Mouse (Mus musculus): ENCODE measurements around the gene Bcam. TPM values are rescaled to one million over a fixed set of nuclear protein-coding genes. Genes with fewer than 3 reads are reported as not detected.

Gene Bcam
- polyA plus RNA-seq, 1 experiment = 20.3 TPM

DNA sequence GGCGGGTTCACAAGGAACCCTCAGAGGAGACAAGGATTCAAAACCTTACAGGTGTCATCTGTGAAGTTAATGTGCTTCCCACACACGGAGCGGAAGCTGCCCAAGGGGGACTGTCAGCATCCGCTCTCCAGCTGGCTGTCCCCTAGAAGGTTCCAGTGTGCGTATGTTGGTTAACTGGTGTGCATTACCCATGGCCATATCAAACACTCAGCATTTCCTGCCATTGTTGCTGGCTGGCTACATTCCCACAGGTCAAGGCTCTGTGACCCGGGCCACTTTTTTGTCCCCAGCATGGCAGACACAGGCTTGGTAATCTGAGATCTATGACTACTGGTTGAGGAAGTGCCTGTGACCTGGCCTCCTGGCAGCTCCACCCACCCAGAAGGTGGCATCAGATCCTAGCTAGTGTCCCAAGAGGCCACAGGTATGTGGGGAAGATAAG lies 48.0 kb downstream of the Bcam start:
- H3K36me3 ChIP-seq (ENCODE audit: control insufficient read depth, insufficient read depth, low read length) = peaks cover 52% of the 10 kb centered on the region
- 0 out of 2 replicates have a peak, but pooled peaks cover 4% of the 10 kb centered on the region for H3K4me1 ChIP-seq (ENCODE audit: control insufficient read depth, insufficient read depth, insufficient read length, low read length)
- WGBS = 82% methylated on average over 6 of the region's 6 CpGs
- no peaks in the 10 kb centered on the region for H3K27me3 ChIP-seq (ENCODE audit: control insufficient read depth, insufficient read depth, low read length)
- H3K4me3 ChIP-seq (ENCODE audit: low read depth, low read length) = no peak overlapping the region
- TF ChIP-seq CTCF (IDR thresholded peaks at IDR 0.05; ENCODE audit: extremely low read depth, insufficient read length, insufficient replicate concordance, low read depth, low read length) (no peak), POLR2A (IDR thresholded peaks at IDR 0.05; ENCODE audit: low read depth, low read length) (no peak)
- H3K27ac ChIP-seq (ENCODE audit: insufficient read depth, low read depth, low read length) = no peak overlapping the region

DNA sequence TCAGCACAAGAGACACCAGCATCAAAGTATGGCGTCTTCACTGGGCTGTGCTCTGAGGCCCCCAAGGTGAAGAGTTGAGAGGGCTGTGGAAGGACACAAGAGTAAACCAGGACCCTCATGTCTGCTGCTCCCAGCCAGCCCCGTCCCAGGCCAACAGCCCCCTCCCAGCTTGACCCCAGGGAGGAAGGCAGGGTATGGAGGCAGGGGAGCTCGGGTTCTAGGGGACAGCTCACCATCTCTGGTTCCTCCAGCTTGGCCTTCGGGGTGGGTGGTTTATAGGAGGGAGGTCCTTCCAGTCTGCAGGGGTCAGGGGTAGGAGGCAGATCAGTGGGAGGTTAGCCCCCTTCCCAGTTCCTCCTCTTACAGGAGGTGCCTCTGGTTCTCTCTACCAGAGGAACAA lies 51.6 kb downstream of the Bcam start:
- TF ChIP-seq POLR2A (IDR thresholded peaks at IDR 0.05; ENCODE audit: low read depth, low read length) = no peak
- no peak for TF ChIP-seq CTCF (IDR thresholded peaks at IDR 0.05; ENCODE audit: extremely low read depth, insufficient read length, insufficient replicate concordance, low read depth, low read length)
- no peaks in the 10 kb centered on the region for H3K27me3 ChIP-seq (ENCODE audit: control insufficient read depth, insufficient read depth, low read length)
- no peaks in the 10 kb centered on the region; the same call in 1 of the 2 replicates for H3K4me1 ChIP-seq (ENCODE audit: control insufficient read depth, insufficient read depth, insufficient read length, low read length)
- WGBS = 91% methylated on average over 4 of the region's 4 CpGs
- H3K27ac ChIP-seq (ENCODE audit: insufficient read depth, low read depth, low read length) = no peak overlapping the region
- H3K36me3 ChIP-seq (ENCODE audit: control insufficient read depth, insufficient read depth, low read length) = peaks cover 28% of the 10 kb centered on the region
- H3K4me3 ChIP-seq (ENCODE audit: low read depth, low read length) = no peak overlapping the region

DNA sequence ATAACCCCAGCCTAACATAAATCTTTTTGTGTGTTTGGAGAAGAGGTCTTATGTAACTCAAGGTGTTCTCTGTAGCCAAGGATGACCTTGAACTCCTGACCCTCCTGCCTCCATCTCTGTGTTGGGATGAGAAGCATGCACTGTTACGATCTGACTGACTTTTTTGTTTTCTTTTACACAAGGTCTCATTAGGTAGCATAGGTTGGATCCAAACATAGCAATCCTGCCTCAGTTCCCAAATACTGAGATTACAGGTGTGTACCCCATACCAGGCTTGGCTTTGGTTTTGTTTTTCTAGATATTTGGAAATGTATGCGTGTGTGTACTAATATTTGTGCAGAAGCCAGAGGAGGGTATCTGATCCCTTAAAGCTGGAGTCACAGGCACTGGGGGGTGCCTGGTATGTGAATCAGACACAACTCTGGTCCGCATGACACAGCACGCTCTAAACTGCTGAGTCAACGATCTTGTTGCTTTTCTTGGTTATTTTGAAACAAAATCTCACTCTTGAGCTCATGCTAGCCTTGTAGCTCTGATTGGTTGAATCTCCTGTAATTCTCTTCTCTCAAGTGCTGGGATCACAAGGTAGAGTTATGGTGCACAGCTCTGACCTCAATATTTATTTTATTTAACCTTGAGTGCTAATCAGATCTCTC lies 52.4 kb downstream of the Bcam start:
- Histone ChIP-seq H3K27ac (ENCODE audit: insufficient read depth, low read depth, low read length) (no peak overlapping the region), H3K4me3 (ENCODE audit: low read depth, low read length) (no peak overlapping the region), H3K36me3 (ENCODE audit: control insufficient read depth, insufficient read depth, low read length) (peaks cover 24% of the 10 kb centered on the region), H3K4me1 (ENCODE audit: control insufficient read depth, insufficient read depth, insufficient read length, low read length) (no peaks in the 10 kb centered on the region; the same call in 1 of the 2 replicates), H3K27me3 (ENCODE audit: control insufficient read depth, insufficient read depth, low read length) (no peaks in the 10 kb centered on the region)
- TF ChIP-seq POLR2A (IDR thresholded peaks at IDR 0.05; ENCODE audit: low read depth, low read length) = no peak
- WGBS = 90% methylated on average over 5 of the region's 5 CpGs

DNA sequence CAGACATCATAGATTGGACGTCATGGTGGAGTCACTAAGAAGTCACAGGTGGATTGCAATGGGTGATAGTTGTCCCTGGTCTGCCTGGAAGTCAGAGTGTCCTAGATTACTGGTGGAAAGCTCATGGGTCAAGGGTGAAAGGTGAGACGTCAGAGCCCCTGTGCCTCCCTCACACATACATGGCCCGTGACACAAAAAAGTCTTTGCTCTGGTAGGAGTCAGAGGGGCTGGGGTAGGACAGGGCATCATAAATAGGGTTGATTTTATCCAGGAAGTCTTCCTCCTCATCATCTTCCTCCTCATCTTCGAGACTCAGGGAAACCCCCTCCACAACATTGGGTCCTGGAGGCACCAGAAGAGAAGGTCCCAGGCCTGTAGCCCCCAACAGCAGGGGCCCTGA lies 53.5 kb downstream of the Bcam start:
- TF ChIP-seq CTCF (IDR thresholded peaks at IDR 0.05; ENCODE audit: extremely low read depth, insufficient read length, insufficient replicate concordance, low read depth, low read length) = no peak
- no peak for TF ChIP-seq POLR2A (IDR thresholded peaks at IDR 0.05; ENCODE audit: low read depth, low read length)
- Histone ChIP-seq H3K27me3 (ENCODE audit: control insufficient read depth, insufficient read depth, low read length) (no peaks in the 10 kb centered on the region), H3K27ac (ENCODE audit: insufficient read depth, low read depth, low read length) (no peak overlapping the region), H3K36me3 (ENCODE audit: control insufficient read depth, insufficient read depth, low read length) (peaks cover 22% of the 10 kb centered on the region), H3K4me3 (ENCODE audit: low read depth, low read length) (no peak overlapping the region), H3K4me1 (ENCODE audit: control insufficient read depth, insufficient read depth, insufficient read length, low read length) (no peaks in the 10 kb centered on the region; the same call in 1 of the 2 replicates)
- 79% methylated on average over 4 of the region's 4 CpGs for WGBS

DNA sequence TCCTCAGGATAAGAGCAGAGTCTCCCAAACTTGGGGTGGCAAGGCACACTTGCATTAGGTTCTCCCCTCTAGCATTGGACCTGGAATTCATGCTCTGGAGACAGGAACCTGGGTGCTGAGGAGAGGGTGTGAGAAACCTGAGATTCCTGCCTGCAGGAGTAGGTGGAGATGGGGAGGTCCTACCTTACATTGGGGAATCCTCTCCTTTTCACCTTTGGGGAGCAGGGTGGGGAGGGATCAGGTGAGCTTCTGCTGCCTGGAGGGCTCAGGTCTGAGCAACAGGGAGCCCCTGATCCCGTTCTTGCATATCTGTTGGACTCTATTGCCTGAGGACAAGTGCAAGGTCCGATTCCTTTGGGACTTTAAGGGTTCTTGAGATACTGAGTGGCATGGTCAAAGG lies 54.0 kb downstream of the Bcam start:
- Histone ChIP-seq H3K4me3 (ENCODE audit: low read depth, low read length) (no peak overlapping the region), H3K27me3 (ENCODE audit: control insufficient read depth, insufficient read depth, low read length) (no peaks in the 10 kb centered on the region), H3K27ac (ENCODE audit: insufficient read depth, low read depth, low read length) (no peak overlapping the region), H3K4me1 (ENCODE audit: control insufficient read depth, insufficient read depth, insufficient read length, low read length) (no peaks in the 10 kb centered on the region; the same call in 1 of the 2 replicates), H3K36me3 (ENCODE audit: control insufficient read depth, insufficient read depth, low read length) (peaks cover 26% of the 10 kb centered on the region)
- 50% methylated on average over 2 of the region's 2 CpGs for WGBS
- no peak for TF ChIP-seq POLR2A (IDR thresholded peaks at IDR 0.05; ENCODE audit: low read depth, low read length)
- no peak for TF ChIP-seq CTCF (IDR thresholded peaks at IDR 0.05; ENCODE audit: extremely low read depth, insufficient read length, insufficient replicate concordance, low read depth, low read length)

DNA sequence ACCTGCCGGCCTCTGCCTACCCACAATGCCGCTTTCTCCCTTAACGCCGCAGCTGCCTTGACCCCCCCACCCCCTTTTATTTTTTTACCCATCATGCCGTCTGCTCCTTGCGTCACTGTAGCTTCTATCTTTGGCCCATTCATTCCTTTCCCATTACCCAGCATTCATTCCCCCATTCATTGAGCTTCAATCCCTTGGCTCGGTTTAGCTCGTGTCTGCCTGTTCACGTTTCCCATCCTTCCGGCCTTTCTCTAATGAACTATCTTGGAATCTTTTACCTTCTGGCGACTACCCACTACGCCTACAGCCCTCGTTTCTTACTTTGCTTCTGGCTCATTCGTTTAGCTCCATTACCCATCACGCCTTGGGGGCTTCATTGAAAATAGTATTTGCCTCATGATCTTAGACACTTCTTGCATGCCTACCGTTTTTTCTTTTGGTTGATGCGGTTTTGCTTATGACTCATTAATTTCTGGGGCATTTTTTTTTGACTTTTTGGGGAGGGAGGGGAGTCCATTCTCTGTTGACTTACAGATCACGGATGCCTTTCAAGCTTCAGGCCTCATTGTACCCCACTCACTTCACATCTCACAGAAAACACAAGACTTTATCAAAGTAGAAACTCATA lies 54.6 kb downstream of the Bcam start:
- H3K27ac ChIP-seq (ENCODE audit: insufficient read depth, low read depth, low read length) = peak overlapping the region; percentile 81
- H3K4me1 ChIP-seq (ENCODE audit: control insufficient read depth, insufficient read depth, insufficient read length, low read length) = no peaks in the 10 kb centered on the region; the same call in 1 of the 2 replicates
- peak overlapping the region; percentile 66 for H3K4me3 ChIP-seq (ENCODE audit: low read depth, low read length)
- H3K36me3 ChIP-seq (ENCODE audit: control insufficient read depth, insufficient read depth, low read length) = peaks cover 31% of the 10 kb centered on the region
- no peaks in the 10 kb centered on the region for H3K27me3 ChIP-seq (ENCODE audit: control insufficient read depth, insufficient read depth, low read length)
- TF ChIP-seq CTCF (IDR thresholded peaks at IDR 0.05; ENCODE audit: extremely low read depth, insufficient read length, insufficient replicate concordance, low read depth, low read length) (no peak), POLR2A (IDR thresholded peaks at IDR 0.05; ENCODE audit: low read depth, low read length) (no peak)
- WGBS = 3% methylated on average over 18 of the region's 18 CpGs

DNA sequence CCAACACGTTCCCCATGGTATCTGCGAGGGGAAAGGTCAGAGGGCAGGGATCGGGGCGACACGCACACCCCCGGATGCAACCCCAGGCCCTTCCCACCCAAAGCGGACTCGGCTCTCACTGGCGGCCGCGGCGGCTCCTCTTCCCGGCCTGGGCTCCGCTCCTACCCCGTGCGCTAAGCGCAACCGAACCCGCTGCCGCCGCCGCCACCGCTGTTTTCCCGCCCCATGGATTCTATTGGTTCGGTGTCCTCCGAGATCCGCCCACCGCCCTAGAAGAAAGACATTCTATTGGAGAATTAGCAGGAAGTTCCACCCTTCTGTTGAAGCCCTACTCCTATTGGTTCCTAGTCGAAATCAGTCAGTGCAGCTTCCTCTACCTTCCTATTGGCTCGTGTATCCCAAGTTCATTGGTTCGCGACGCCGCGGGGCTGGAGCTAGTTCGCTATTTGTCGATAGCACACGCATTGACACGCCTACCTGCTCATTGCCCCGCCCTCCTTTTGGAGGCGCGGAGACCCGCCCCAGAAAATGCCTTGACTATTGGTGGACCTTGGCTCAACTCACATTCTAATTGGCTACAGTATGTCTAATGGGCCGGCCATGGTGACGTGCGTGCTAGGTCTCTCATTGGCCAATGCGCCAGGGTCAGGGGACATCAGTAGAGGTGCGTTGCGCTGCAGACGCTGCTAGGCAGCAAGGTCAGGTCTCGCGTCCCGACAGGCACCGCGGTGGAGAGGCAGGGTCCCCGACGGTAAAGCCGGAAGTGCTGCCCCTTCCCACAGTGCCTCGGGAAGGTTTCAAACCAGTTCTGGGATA lies 55.4 kb downstream of the Bcam start, which contains the start of gene Tomm40:
Gene Tomm40, minus strand, starts transcription at position 200 of the 816 bp plus-strand sequence.
- peaks cover 34% of the 10 kb centered on the region for H3K36me3 ChIP-seq (ENCODE audit: control insufficient read depth, insufficient read depth, low read length)

More for the DNA sequence above, 55.4 kb downstream of the Bcam start, which contains the start of gene Tomm40:
- WGBS = under 1% methylated on average over 57 of the region's 59 CpGs
- H3K27ac ChIP-seq (ENCODE audit: insufficient read depth, low read depth, low read length) = peak within 1 kb of the TSS; percentile 81
- TF ChIP-seq POLR2A (IDR thresholded peaks at IDR 0.05; ENCODE audit: low read depth, low read length) (peak; percentile 31; the same call in 1 of the 2 replicates), CTCF (IDR thresholded peaks at IDR 0.05; ENCODE audit: extremely low read depth, insufficient read length, insufficient replicate concordance, low read depth, low read length) (no peak)
- H3K27me3 ChIP-seq (ENCODE audit: control insufficient read depth, insufficient read depth, low read length) = no peaks in the 10 kb centered on the region
- peak within 1 kb of the TSS; percentile 88 for H3K4me3 ChIP-seq (ENCODE audit: low read depth, low read length)
- no peaks in the 10 kb centered on the region; the same call in 1 of the 2 replicates for H3K4me1 ChIP-seq (ENCODE audit: control insufficient read depth, insufficient read depth, insufficient read length, low read length)

All from small intestine, adult 2 months (tissue).